Mouse (Mus musculus) brain, adult 2 months (tissue): ENCODE data around the gene Ermard.

ENCODE experiments used
- DNase-seq: peaks from one replicate; pipeline ENCODE4 v3.0.0; 2011; ENCODE audit warnings: low read depth, low spot score

Gene Ermard

DNA sequence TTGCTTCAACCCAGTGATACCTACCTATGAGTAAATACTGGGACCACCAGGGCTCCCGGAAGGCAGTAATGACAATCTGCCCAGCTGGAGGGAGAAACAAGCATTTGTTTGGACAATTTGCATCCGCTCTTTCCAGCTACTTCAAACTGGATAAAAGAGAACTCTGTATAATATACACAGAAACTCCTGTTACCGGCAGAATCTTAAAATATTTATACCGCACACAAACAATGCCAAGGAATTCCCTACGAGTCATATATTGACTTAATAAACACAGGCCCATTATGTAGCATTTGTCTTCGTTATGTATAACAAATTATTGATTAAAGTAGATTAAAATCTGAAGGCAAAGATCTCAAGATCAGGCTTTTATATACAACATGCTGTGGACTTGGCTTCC is 79.6 kb downstream of the Ermard start:
- DNase-seq: no peak

- DNase-seq: no peak
Observed at GRCm38 (mm10) chr17:15129630-15130287, 88.8 kb downstream of the Ermard start.

DNA sequence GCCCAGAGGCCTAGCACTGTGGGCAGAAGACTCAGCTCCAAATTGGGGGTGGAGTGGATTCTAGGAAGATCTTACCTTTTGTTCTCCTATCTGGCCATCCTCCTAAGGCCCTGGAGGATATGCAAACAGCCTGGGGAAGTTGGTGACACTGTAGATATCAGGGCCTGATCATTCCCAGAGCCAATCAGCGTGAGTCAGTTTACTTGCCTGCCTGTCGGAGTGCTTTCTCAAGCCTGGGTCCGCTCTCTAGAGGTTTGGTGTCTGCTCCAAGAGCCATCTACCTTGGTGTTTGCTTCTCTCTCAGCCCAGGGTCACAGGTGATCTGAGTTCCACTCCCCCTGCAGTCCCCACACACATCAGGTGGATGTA is 89.3 kb downstream of the Ermard start:
- no peak for DNase-seq

- no peak for DNase-seq
Observed at GRCm38 (mm10) chr17:15134905-15135669, 94.1 kb downstream of the Ermard start.

GRCm38 (mm10) chr17:15137443-15137842 is 96.4 kb downstream of the Ermard start:
- DNase-seq: no peak
